Mouse (Mus musculus) lung, postnatal 0 days (tissue): ENCODE results near the gene Gm42372. TPM values are rescaled to one million over a fixed set of nuclear protein-coding genes. Genes with fewer than 3 reads are reported as not detected.
A peak's percentile ranks its signal among the peaks of the same experiment; 100 is the strongest.

Source experiments
- ATAC-seq: fragments of 200-750 bp; cut with Nextera tagmentation; 2 replicates; pipeline ENCODE4 v1.8.0; 2017; ENCODE audit warnings: moderate library complexity
- DNase-seq: peaks from one replicate; pipeline ENCODE4 v3.0.0-alpha.2; 2016; ENCODE audit warnings: low spot score
- H3K27ac ChIP-seq: fragments of 300-500 bp; sonication (generic); 2 replicates; pipeline ENCODE4 v1.5.1; 2014; ENCODE audit warnings: antibody characterized with exemption, mild to moderate bottlenecking, low read length, mixed read lengths
- H3K27me3 ChIP-seq: fragments of 300-500 bp; sonication (generic); replicated peaks from 2 replicates; pipeline ENCODE4 v1.6.1; 2014; ENCODE audit warnings: low read length, mixed read lengths; ENCODE audit not compliant: insufficient read depth
- H3K36me3 ChIP-seq: fragments of 300-500 bp; sonication (generic); 2 replicates; pipeline ENCODE4 v1.6.1; 2014; ENCODE audit warnings: low read length, mixed read lengths; ENCODE audit not compliant: insufficient read depth
- H3K4me1 ChIP-seq: fragments of 300-500 bp; sonication (generic); 2 replicates; pipeline ENCODE4 v1.6.1; 2014; ENCODE audit warnings: antibody characterized with exemption, low read depth, low read length, mixed read lengths; ENCODE audit not compliant: insufficient read depth
- H3K4me2 ChIP-seq: fragments of 300-500 bp; sonication (generic); replicated peaks from 2 replicates; pipeline ENCODE4 v1.6.1; 2014; ENCODE audit warnings: low read depth, mild to moderate bottlenecking, low read length, moderate library complexity, mixed read lengths
- H3K4me3 ChIP-seq: fragments of 300-500 bp; sonication (generic); 2 replicates; pipeline ENCODE4 v1.5.1; 2014; ENCODE audit warnings: low read depth, low read length
- H3K9ac ChIP-seq: fragments of 300-500 bp; sonication (generic); replicated peaks from 2 replicates; pipeline ENCODE4 v1.6.1; 2014; ENCODE audit warnings: low read depth, mild to moderate bottlenecking
- H3K9me3 ChIP-seq: fragments of 300-500 bp; sonication (generic); 2 replicates; pipeline ENCODE4 v1.6.1; 2016; ENCODE audit warnings: low read length, mixed read lengths
- CTCF ChIP-seq: IDR thresholded peaks from 2 replicates; pipeline ENCODE4 v1.5.1; 2016; ENCODE audit warnings: antibody characterized with exemption, mild to moderate bottlenecking
- EP300 ChIP-seq: IDR thresholded peaks from 2 replicates; pipeline ENCODE4 v1.6.1; 2016; ENCODE audit warnings: antibody characterized with exemption, mild to moderate bottlenecking, control low read depth
- WGBS: fragments of 180-500 bp; shearing (Covaris S2); extraction: QIAGEN DNeasy Blood & Tissue Kit; methylation state at CpG from one replicate; pipeline ENCODE4 v1.1.7; 2014; 5-methylcytosine and 5-hydroxymethylcytosine counted together
- polyA plus RNA-seq: library from polyadenylated mRNA; unstranded; fragments of >200 nt; fragmentation: Nextera tagmentation; extraction: Ambion mirVana; gene quantifications from 2 replicates; pipeline ENCODE4 v1.2.1, GENCODE M21; 2015

Gm42372 gene
- polyA plus RNA-seq = 0.02 and 0.04 TPM in 2 replicates

GRCm38 (mm10) chr7:16982859-16983568 lies at the start of gene Gm42372:
Gene Gm42372, plus strand, starts transcription at chr7:16983086.
- no peak within 1 kb of the TSS for H3K9ac ChIP-seq
- H3K4me1 ChIP-seq = no peaks in the 10 kb centered on the region
- TF ChIP-seq EP300 (no peak), CTCF (no peak)
- no peaks in the 10 kb centered on the region for H3K27me3 ChIP-seq
- no peak within 1 kb of the TSS for H3K4me3 ChIP-seq
- ATAC-seq (no peak), DNase-seq (peak; percentile 59)
- no peak within 1 kb of the TSS for H3K27ac ChIP-seq
- H3K4me2 ChIP-seq = no peak within 1 kb of the TSS
- 29% methylated on average over 26 of the region's 26 CpGs for WGBS
- H3K36me3 ChIP-seq = no peaks in the 10 kb centered on the region
- H3K9me3 ChIP-seq = no peaks in the 10 kb centered on the region

- DNase-seq = no peak
- no peak overlapping the region for H3K4me2 ChIP-seq
Measured at GRCm38 (mm10) chr7:16937312-16937711, 45.6 kb upstream of the Gm42372 start.

GRCm38 (mm10) chr7:16938117-16938791 lies 44.6 kb upstream of the Gm42372 start:
- 65% methylated on average over 17 of the region's 17 CpGs for WGBS
- H3K36me3 ChIP-seq = no peaks in the 10 kb centered on the region
- H3K27me3 ChIP-seq = no peaks in the 10 kb centered on the region
- H3K4me2 ChIP-seq = no peak overlapping the region
- ATAC-seq (no peak), DNase-seq (no peak)
- H3K4me1 ChIP-seq = no peaks in the 10 kb centered on the region
- no peak overlapping the region for H3K9ac ChIP-seq
- H3K4me3 ChIP-seq = no peak overlapping the region
- no peaks in the 10 kb centered on the region for H3K9me3 ChIP-seq
- no peak overlapping the region for H3K27ac ChIP-seq
- no peak for TF ChIP-seq CTCF
- TF ChIP-seq EP300 = no peak

More at GRCm38 (mm10) chr7:16937312-16937711, 45.6 kb upstream of the Gm42372 start:
- H3K36me3 ChIP-seq = no peaks in the 10 kb centered on the region
- H3K9me3 ChIP-seq = no peaks in the 10 kb centered on the region
- H3K4me3 ChIP-seq = no peak overlapping the region
- no peak for ATAC-seq
- H3K27me3 ChIP-seq = no peaks in the 10 kb centered on the region
- TF ChIP-seq EP300 (no peak), CTCF (peak; percentile 51)
- no peak overlapping the region for H3K9ac ChIP-seq
- WGBS = 49% methylated on average over 4 of the region's 4 CpGs
- H3K27ac ChIP-seq = no peak overlapping the region
- no peaks in the 10 kb centered on the region for H3K4me1 ChIP-seq

- H3K4me2 ChIP-seq = no peak overlapping the region
- no peaks in the 10 kb centered on the region for H3K36me3 ChIP-seq
- no peak overlapping the region for H3K27ac ChIP-seq
- peaks cover 6% of the 10 kb centered on the region; the same call in 1 of the 2 replicates for H3K27me3 ChIP-seq
- TF ChIP-seq CTCF (no peak), EP300 (no peak)
- DNase-seq (no peak), ATAC-seq (peak; percentile 34)
- no peaks in the 10 kb centered on the region for H3K4me1 ChIP-seq
- H3K4me3 ChIP-seq = no peak overlapping the region
- H3K9ac ChIP-seq = no peak overlapping the region
- WGBS = 34% methylated on average over 7 of the region's 7 CpGs
- H3K9me3 ChIP-seq = no peaks in the 10 kb centered on the region
Measured at GRCm38 (mm10) chr7:16940292-16940691, 42.6 kb upstream of the Gm42372 start.

GRCm38 (mm10) chr7:16942861-16943260 lies 40.0 kb upstream of the Gm42372 start:
- WGBS = 35% methylated on average over 4 of the region's 4 CpGs
- H3K9me3 ChIP-seq = no peaks in the 10 kb centered on the region
- peaks cover 27% of the 10 kb centered on the region for H3K27me3 ChIP-seq
- no peak overlapping the region for H3K4me3 ChIP-seq
- ATAC-seq (no peak), DNase-seq (no peak)
- H3K4me1 ChIP-seq = peaks cover 12% of the 10 kb centered on the region; the same call in 1 of the 2 replicates
- no peak overlapping the region for H3K4me2 ChIP-seq
- no peak overlapping the region for H3K27ac ChIP-seq
- H3K36me3 ChIP-seq = no peaks in the 10 kb centered on the region
- no peak for TF ChIP-seq EP300
- TF ChIP-seq CTCF = no peak
- H3K9ac ChIP-seq = no peak overlapping the region

- DNase-seq (peak; percentile 82), ATAC-seq (peak; percentile 83)
- WGBS = 16% methylated on average over 36 of the region's 36 CpGs
- peak within 1 kb of the TSS; percentile 84 for H3K4me2 ChIP-seq
- no peaks in the 10 kb centered on the region for H3K9me3 ChIP-seq
- H3K9ac ChIP-seq = peak within 1 kb of the TSS; percentile 36; the same call in 1 of the 2 replicates
- H3K36me3 ChIP-seq = no peaks in the 10 kb centered on the region
- H3K27ac ChIP-seq = no peak within 1 kb of the TSS
- TF ChIP-seq CTCF (no peak), EP300 (no peak)
- H3K4me1 ChIP-seq = peaks cover 19% of the 10 kb centered on the region; the same call in 1 of the 2 replicates
- peak within 1 kb of the TSS; percentile 42 for H3K4me3 ChIP-seq
- H3K27me3 ChIP-seq = peaks cover 27% of the 10 kb centered on the region
Measured at GRCm38 (mm10) chr7:16944061-16944807, 38.7 kb upstream of the Gm42372 start, which contains the start of gene Pnmal2. Gene Pnmal2, plus strand, starts transcription at chr7:16944682.
